Mouse (Mus musculus): Measurements from ENCODE around the gene Atp1a2. TPM values are rescaled to one million over a fixed set of nuclear protein-coding genes. Genes with fewer than 3 reads are reported as not detected.

Atp1a2 gene
- polyA plus RNA-seq, 1 experiment from 2014 or later: 74.3 TPM

GRCm38 (mm10) chr1:172279768-172280509 is 17.9 kb downstream of the Atp1a2 start:
- no peak overlapping the region for H3K9ac ChIP-seq
- no peak overlapping the region for H3K4me2 ChIP-seq
- no peak overlapping the region for H3K4me3 ChIP-seq
- H3K27ac ChIP-seq (replicated peaks): peak overlapping the region; percentile 11; the same call in 1 of the 2 replicates
- no peaks in the 10 kb centered on the region for H3K36me3 ChIP-seq
- H3K4me1 ChIP-seq (replicated peaks): no peaks in the 10 kb centered on the region; the same call in 1 of the 2 replicates
- H3K9me3 ChIP-seq: no peaks in the 10 kb centered on the region
- no peaks in the 10 kb centered on the region for H3K27me3 ChIP-seq
- 0 out of 2 replicates have a peak, but pooled peaks have one; percentile 42 for ATAC-seq (ENCODE audit: low FRiP score, low read depth)
- 74% methylated on average over 16 of the region's 16 CpGs for WGBS

DNA sequence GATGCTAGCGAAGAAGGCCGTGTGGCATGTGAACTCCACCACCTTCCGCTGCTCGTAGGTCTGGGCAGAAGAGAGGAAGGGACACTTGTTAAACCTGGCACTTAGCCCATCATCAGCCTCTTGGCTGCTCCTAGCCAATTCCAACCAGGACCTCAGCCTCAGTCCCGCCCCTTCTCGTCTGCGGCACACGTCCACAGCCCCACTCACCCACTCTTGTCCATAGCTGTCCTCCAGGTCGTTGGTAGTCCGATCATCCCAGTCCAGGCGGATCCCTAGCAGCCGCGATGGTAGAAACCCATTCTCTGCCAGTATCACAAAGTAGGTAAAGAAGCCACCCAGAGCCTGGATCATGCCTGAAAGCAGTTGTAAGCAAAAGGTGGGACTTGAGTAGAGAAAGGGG is 19.5 kb downstream of the Atp1a2 start:
- no peaks in the 10 kb centered on the region for H3K9me3 ChIP-seq
- no peak overlapping the region for H3K9ac ChIP-seq
- no peak overlapping the region for H3K27ac ChIP-seq (replicated peaks)
- WGBS: 90% methylated on average over 13 of the region's 13 CpGs
- H3K4me2 ChIP-seq: no peak overlapping the region
- no peaks in the 10 kb centered on the region for H3K27me3 ChIP-seq
- no peak overlapping the region for H3K4me3 ChIP-seq
- ATAC-seq (ENCODE audit: low FRiP score, low read depth): no peak
- no peaks in the 10 kb centered on the region for H3K36me3 ChIP-seq
- no peaks in the 10 kb centered on the region; the same call in 1 of the 2 replicates for H3K4me1 ChIP-seq (replicated peaks)

DNA sequence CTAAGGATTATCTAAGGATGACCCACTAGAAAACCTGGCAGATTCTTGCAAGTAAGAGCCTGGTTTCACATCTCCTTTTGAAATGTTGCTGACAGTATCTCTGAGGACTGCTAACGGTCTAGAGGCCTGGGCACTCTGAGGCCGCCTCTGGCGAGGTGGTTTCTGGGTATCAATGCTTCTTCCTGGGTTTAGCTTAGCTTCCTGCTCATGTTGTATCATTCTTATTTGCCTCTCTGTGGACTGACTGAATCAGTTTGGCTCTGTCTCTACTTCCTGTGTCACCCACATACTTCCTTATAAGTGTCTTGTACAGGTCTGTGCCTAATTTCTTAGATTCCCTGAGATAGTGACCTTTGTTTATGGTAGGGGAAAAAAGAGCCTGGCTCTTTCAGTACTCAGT is 20.7 kb downstream of the Atp1a2 start:
- no peaks in the 10 kb centered on the region for H3K36me3 ChIP-seq
- no peaks in the 10 kb centered on the region for H3K9me3 ChIP-seq
- H3K27ac ChIP-seq (replicated peaks): no peak overlapping the region
- no peak overlapping the region for H3K4me3 ChIP-seq
- no peaks in the 10 kb centered on the region; the same call in 1 of the 2 replicates for H3K4me1 ChIP-seq (replicated peaks)
- no peak for ATAC-seq (ENCODE audit: low FRiP score, low read depth)
- no peak overlapping the region for H3K4me2 ChIP-seq
- WGBS: 88% methylated on average over 3 of the region's 3 CpGs
- H3K27me3 ChIP-seq: no peaks in the 10 kb centered on the region
- no peak overlapping the region for H3K9ac ChIP-seq

DNA sequence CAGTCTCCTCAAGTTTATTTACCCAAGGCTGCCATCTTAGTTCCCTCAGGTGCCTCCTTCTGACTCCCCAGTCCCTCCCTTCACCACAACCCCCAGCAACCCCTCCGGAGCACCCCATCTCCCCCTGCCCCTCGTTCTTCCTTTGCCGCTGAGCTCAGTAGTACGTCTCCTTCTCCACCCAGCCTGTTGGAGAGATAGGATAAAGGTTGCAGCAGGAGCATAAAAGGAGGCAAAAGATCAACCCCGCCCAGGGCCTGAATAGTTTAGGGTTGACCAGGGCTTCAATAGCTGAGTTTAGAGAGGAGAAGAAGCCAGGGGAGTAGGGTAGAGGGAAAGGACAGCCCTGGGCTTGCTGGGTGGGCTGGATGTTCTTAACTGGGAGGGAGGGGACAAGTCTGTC is 23.3 kb downstream of the Atp1a2 start:
- H3K9me3 ChIP-seq: no peaks in the 10 kb centered on the region
- H3K4me3 ChIP-seq: no peak overlapping the region
- H3K4me1 ChIP-seq (replicated peaks): peaks cover 8% of the 10 kb centered on the region; the same call in 1 of the 2 replicates
- WGBS: 71% methylated on average over 5 of the region's 5 CpGs
- no peak overlapping the region for H3K9ac ChIP-seq
- H3K27me3 ChIP-seq: no peaks in the 10 kb centered on the region
- H3K36me3 ChIP-seq: no peaks in the 10 kb centered on the region
- no peak overlapping the region for H3K4me2 ChIP-seq
- ATAC-seq (ENCODE audit: low FRiP score, low read depth): no peak
- H3K27ac ChIP-seq (replicated peaks): no peak overlapping the region

DNA sequence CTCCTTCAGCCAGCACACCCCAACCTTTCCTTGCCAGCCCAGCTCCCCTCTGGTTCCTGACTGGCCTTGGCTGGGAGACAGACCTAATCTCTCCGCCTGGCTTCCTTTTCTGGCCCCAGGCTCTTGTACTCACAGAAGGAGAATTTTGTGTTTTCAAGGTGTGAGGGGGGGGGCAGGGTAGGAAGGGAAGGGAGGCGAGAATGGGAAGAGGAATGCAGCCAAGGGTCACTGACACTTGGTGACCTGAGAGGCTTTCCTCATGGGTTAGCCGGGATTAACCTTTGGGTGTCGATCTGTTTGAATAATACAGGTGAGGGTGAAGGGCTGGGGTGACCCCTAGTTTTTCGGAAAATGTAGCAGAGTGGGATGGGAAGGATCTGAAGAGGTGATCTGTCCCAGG is 23.7 kb downstream of the Atp1a2 start:
- H3K9ac ChIP-seq: no peak overlapping the region
- no peak for ATAC-seq (ENCODE audit: low FRiP score, low read depth)
- peaks cover 8% of the 10 kb centered on the region; the same call in 1 of the 2 replicates for H3K4me1 ChIP-seq (replicated peaks)
- no peaks in the 10 kb centered on the region for H3K9me3 ChIP-seq
- no peak overlapping the region for H3K4me2 ChIP-seq
- H3K27me3 ChIP-seq: no peaks in the 10 kb centered on the region
- WGBS: 59% methylated on average over 5 of the region's 5 CpGs
- H3K36me3 ChIP-seq: no peaks in the 10 kb centered on the region
- H3K4me3 ChIP-seq: no peak overlapping the region
- H3K27ac ChIP-seq (replicated peaks): no peak overlapping the region

- H3K36me3 ChIP-seq: no peaks in the 10 kb centered on the region
- 91% methylated on average over 6 of the region's 6 CpGs for WGBS
- no peak overlapping the region for H3K4me2 ChIP-seq
- H3K4me1 ChIP-seq (replicated peaks): peaks cover 8% of the 10 kb centered on the region; the same call in 1 of the 2 replicates
- H3K27ac ChIP-seq (replicated peaks): no peak overlapping the region
- ATAC-seq (ENCODE audit: low FRiP score, low read depth): no peak
- H3K4me3 ChIP-seq: no peak overlapping the region
- no peaks in the 10 kb centered on the region for H3K9me3 ChIP-seq
- no peaks in the 10 kb centered on the region for H3K27me3 ChIP-seq
- no peak overlapping the region for H3K9ac ChIP-seq
Measured at GRCm38 (mm10) chr1:172273386-172273785, 24.5 kb downstream of the Atp1a2 start.

GRCm38 (mm10) chr1:172271765-172272164 is 26.1 kb downstream of the Atp1a2 start:
- Histone ChIP-seq H3K9me3 (no peaks in the 10 kb centered on the region), H3K27me3 (no peaks in the 10 kb centered on the region), H3K4me2 (no peak overlapping the region), H3K9ac (no peak overlapping the region), H3K4me1 (replicated peaks) (peaks cover 8% of the 10 kb centered on the region; the same call in 1 of the 2 replicates), H3K36me3 (no peaks in the 10 kb centered on the region), H3K27ac (replicated peaks) (no peak overlapping the region; the same call in 1 of the 2 replicates), H3K4me3 (no peak overlapping the region)
- 34% methylated on average over 10 of the region's 10 CpGs for WGBS
- peak; percentile 86 for ATAC-seq (ENCODE audit: low FRiP score, low read depth)

DNA sequence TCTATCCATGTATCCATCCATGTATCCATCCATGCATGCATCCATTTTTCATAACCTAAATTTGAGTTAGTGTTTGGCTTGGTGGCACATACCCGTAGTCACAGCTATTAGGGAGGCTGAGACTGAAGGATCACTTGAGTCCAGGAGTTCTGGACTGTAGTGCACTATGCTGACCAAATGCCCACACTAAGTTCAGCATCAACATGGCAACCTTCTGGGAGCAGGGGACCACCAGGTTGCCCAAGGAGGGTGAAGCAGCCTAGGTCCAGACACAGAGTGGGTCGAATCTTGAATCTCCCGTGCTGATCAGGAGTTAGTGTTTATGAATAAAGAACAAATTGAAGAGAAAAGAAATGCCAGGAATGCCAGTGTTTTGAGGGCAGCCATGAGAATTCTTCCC is 26.7 kb downstream of the Atp1a2 start:
- Histone ChIP-seq H3K4me2 (no peak overlapping the region), H3K27ac (replicated peaks) (peak overlapping the region; percentile 53; the same call in 1 of the 2 replicates), H3K4me1 (replicated peaks) (peaks cover 8% of the 10 kb centered on the region; the same call in 1 of the 2 replicates), H3K27me3 (no peaks in the 10 kb centered on the region), H3K9ac (no peak overlapping the region), H3K9me3 (no peaks in the 10 kb centered on the region), H3K36me3 (no peaks in the 10 kb centered on the region), H3K4me3 (no peak overlapping the region)
- 66% methylated on average over 3 of the region's 3 CpGs for WGBS
- peak; percentile 29; the same call in 1 of the 2 replicates for ATAC-seq (ENCODE audit: low FRiP score, low read depth)

DNA sequence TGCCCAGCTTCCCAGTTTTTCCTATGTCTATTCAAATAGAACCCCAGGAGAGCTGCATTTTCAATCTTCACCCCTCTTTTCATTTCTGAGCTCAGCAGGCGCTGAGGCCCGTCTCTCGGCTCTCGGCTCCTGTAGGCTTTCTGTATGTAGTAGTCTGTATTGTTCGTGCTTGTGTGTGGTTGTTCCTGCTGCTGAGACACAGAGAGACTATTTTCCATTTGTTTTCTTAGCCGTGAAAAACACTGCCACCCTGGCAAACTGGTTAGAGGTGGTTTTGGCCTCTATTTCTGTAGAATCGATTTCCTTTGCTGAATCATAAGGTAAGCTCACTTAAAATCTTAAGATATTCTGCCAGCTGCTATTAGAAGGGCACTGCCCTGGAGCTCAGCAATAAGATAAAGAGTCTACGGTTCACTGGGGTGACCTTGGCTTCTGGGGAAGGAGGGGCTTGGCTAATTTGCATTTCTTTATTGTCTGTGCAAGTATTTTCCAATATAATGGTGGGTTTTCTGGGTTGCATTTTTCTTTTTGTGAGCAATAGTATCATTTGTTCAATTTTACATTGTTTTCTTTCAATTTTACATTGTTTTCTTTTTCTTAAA is 36.3 kb downstream of the Atp1a2 start, which contains the start of gene Igsf8:
Gene Igsf8, plus strand, starts transcription at position 165 of the 602 bp plus-strand sequence.
- no peak within 1 kb of the TSS for H3K4me3 ChIP-seq
- no peaks in the 10 kb centered on the region for H3K27me3 ChIP-seq
- no peaks in the 10 kb centered on the region for H3K36me3 ChIP-seq
- H3K27ac ChIP-seq (replicated peaks): peak within 1 kb of the TSS; percentile 62
- 7% methylated on average over 8 of the region's 8 CpGs for WGBS
- H3K4me2 ChIP-seq: 0 out of 2 replicates have a peak within 1 kb of the TSS, but pooled peaks have one; percentile 1
- no peaks in the 10 kb centered on the region for H3K9me3 ChIP-seq
- H3K9ac ChIP-seq: no peak within 1 kb of the TSS
- H3K4me1 ChIP-seq (replicated peaks): peaks cover 5% of the 10 kb centered on the region
- no peak for ATAC-seq (ENCODE audit: low FRiP score, low read depth)

DNA sequence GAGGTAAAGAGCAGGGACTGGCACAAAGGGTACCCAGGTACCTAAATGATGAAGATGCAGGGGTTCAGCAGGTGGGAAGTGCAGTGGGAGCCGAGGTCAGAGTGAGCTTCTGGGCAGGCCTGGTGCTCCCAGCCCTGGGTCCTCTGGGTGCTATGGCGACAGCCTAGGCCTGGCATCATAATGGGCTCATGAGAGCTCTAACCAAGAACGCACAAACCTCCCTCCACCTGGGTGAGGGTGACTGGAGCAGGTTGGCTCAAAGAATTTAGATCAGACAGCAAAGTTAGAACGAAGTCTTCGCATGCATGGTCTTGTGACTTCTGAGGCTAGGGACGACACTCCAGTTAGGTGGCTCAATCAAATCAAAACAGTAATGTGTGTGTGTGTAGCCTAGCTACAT is 39.5 kb downstream of the Atp1a2 start, which contains the start of gene Atp1a4:
Gene Atp1a4, minus strand, starts transcription at position 101 of the 400 bp plus-strand sequence.
- Histone ChIP-seq H3K9me3 (no peaks in the 10 kb centered on the region), H3K4me1 (replicated peaks) (peaks cover 5% of the 10 kb centered on the region), H3K36me3 (no peaks in the 10 kb centered on the region), H3K27me3 (no peaks in the 10 kb centered on the region), H3K4me2 (no peak within 1 kb of the TSS), H3K4me3 (no peak within 1 kb of the TSS), H3K9ac (no peak within 1 kb of the TSS), H3K27ac (replicated peaks) (no peak within 1 kb of the TSS)
- whole genome bisulfite sequencing: 86% methylated on average over 6 of the region's 6 CpGs
- ATAC-seq (ENCODE audit: low FRiP score, low read depth): no peak; the same call in 1 of the 2 replicates

- no peaks in the 10 kb centered on the region for H3K36me3 ChIP-seq
- H3K9ac ChIP-seq: no peak overlapping the region
- H3K4me3 ChIP-seq: no peak overlapping the region
- no peak overlapping the region for H3K27ac ChIP-seq (replicated peaks)
- H3K27me3 ChIP-seq: no peaks in the 10 kb centered on the region
- 0 out of 2 replicates have a peak, but pooled peaks have one; percentile 34 for ATAC-seq (ENCODE audit: low FRiP score, low read depth)
- no peaks in the 10 kb centered on the region for H3K9me3 ChIP-seq
- H3K4me2 ChIP-seq: no peak overlapping the region
- no peaks in the 10 kb centered on the region for H3K4me1 ChIP-seq (replicated peaks)
- WGBS: 45% methylated on average over 2 of the region's 2 CpGs
Measured at GRCm38 (mm10) chr1:172247679-172248078, 50.2 kb downstream of the Atp1a2 start.

- WGBS: 60% methylated on average over 4 of the region's 4 CpGs
- H3K4me3 ChIP-seq: no peak overlapping the region
- H3K27me3 ChIP-seq: no peaks in the 10 kb centered on the region
- no peak overlapping the region for H3K27ac ChIP-seq (replicated peaks)
- no peaks in the 10 kb centered on the region for H3K36me3 ChIP-seq
- H3K9me3 ChIP-seq: no peaks in the 10 kb centered on the region
- no peak overlapping the region for H3K4me2 ChIP-seq
- ATAC-seq (ENCODE audit: low FRiP score, low read depth): no peak
- no peaks in the 10 kb centered on the region for H3K4me1 ChIP-seq (replicated peaks)
- H3K9ac ChIP-seq: no peak overlapping the region
Measured at GRCm38 (mm10) chr1:172247216-172247615, 50.6 kb downstream of the Atp1a2 start.
